Mouse (Mus musculus): Measurements from ENCODE around the gene Tmem184b.

DNA sequence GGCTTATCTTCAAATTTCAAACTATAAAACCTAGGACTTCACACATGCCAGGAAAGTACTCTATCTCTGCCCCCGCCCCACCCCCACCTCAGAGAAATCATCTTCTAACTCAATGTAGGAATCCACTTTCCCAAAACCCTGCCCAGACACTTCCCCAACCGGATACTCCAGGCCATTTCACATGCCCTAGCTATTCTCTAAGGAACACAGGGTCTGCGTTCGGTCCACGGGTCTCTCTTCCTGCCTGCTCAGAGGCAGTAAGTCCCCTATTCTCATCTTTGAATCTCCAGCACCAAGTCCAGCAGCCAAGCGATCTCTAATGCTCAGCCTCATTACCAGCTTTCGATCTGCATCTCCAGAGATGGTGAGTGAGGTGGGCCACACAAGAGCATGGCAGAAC is 23.7 kb downstream of the Tmem184b start:
- TF ChIP-seq CTCF (IDR thresholded peaks at IDR 0.05; ENCODE audit: extremely low read depth, insufficient read length, insufficient replicate concordance, low read depth, low read length) (no peak), POLR2A (IDR thresholded peaks at IDR 0.05; ENCODE audit: low read depth, low read length) (no peak)

All from small intestine, adult 2 months (tissue).